Mouse (Mus musculus): Measurements from ENCODE around the gene Slc25a22. TPM values are rescaled to one million over a fixed set of nuclear protein-coding genes. Genes with fewer than 3 reads are reported as not detected.

Gene Slc25a22
- polyA plus RNA-seq, 1 experiment, result 7.2 TPM

DNA sequence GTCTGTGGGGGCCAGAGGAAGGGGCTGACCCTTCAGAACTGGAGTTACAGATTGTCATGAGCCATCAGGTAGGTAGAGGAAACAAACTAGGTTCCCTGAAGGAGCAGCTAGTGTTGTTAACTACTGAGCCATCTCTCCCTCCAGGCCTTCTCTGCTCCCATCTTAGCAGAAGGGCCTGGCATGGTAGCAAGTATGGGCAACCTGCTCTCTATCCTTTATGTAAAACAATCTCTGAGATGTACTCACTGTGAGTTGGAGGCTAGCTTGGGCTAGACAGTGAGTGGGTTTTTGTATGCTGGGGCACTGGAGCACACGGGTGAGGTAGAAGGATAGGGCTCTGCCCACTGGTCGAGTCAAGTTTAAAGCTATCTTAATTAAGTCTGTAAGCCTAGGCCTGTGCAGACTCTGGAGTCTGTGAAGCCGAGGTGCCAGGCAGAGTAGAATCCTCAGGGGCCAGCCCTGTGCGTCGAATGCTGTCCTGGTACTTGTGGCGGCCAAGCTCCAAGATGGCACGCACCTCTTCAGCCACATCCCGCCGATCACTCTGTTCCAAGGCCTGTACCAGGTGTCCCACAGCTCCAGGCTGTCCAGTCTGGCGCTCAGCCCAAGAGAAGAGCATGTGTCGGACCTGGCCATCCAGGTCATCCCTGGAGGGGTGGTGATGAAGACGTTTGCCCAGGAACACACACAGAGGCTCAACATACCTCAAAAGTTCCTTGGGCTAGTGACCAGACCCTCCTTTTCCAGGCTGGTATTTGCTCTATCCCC lies 693 bp upstream of the Slc25a22 start:
- Histone ChIP-seq H3K4me3 (ENCODE audit: control insufficient read depth, low read depth, low read length) (no peak overlapping the region), H3K27ac (ENCODE audit: control insufficient read depth, insufficient read depth, low read depth, low read length) (no peak overlapping the region), H3K27me3 (ENCODE audit: control insufficient read depth, insufficient read depth, low read length) (no peaks in the 10 kb centered on the region), H3K4me1 (ENCODE audit: control insufficient read depth, insufficient read depth, low read length) (peaks cover 5% of the 10 kb centered on the region; the same call in 1 of the 2 replicates), H3K36me3 (ENCODE audit: control insufficient read depth, insufficient read depth, low read length) (no peaks in the 10 kb centered on the region)
- TF ChIP-seq POLR2A (IDR thresholded peaks at IDR 0.05; ENCODE audit: control insufficient read depth, low read depth, low read length) (no peak), CTCF (IDR thresholded peaks at IDR 0.05; ENCODE audit: control insufficient read depth, insufficient read depth, insufficient replicate concordance, low read depth, low read length) (no peak)

DNA sequence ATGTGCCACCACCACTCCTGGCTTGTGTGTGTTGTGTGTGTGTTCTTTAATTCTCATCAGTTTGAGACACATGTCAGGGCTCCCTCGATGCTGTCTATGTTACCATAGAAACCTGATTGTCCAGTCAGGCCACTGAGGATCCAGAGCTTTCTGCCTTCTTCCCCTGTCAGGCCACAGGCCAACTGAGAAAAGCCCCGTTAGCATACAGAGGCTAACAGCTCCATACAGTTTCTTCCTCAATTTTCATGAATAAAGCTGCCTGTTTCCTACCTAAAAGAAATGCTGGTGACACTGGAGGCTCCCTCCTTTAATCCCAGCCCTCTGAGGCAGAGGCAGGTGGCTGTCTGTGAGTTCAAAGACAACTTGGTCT lies 1.2 kb downstream of the Slc25a22 start:
- Histone ChIP-seq H3K36me3 (ENCODE audit: control insufficient read depth, insufficient read depth, low read length) (no peaks in the 10 kb centered on the region), H3K27me3 (ENCODE audit: control insufficient read depth, insufficient read depth, low read length) (no peaks in the 10 kb centered on the region), H3K4me1 (ENCODE audit: control insufficient read depth, insufficient read depth, low read length) (peaks cover 3% of the 10 kb centered on the region; the same call in 1 of the 2 replicates), H3K4me3 (ENCODE audit: control insufficient read depth, low read depth, low read length) (no peak overlapping the region), H3K27ac (ENCODE audit: control insufficient read depth, insufficient read depth, low read depth, low read length) (no peak overlapping the region)
- no peak for TF ChIP-seq CTCF (IDR thresholded peaks at IDR 0.05; ENCODE audit: control insufficient read depth, insufficient read depth, insufficient replicate concordance, low read depth, low read length)
- no peak for TF ChIP-seq POLR2A (IDR thresholded peaks at IDR 0.05; ENCODE audit: control insufficient read depth, low read depth, low read length)

DNA sequence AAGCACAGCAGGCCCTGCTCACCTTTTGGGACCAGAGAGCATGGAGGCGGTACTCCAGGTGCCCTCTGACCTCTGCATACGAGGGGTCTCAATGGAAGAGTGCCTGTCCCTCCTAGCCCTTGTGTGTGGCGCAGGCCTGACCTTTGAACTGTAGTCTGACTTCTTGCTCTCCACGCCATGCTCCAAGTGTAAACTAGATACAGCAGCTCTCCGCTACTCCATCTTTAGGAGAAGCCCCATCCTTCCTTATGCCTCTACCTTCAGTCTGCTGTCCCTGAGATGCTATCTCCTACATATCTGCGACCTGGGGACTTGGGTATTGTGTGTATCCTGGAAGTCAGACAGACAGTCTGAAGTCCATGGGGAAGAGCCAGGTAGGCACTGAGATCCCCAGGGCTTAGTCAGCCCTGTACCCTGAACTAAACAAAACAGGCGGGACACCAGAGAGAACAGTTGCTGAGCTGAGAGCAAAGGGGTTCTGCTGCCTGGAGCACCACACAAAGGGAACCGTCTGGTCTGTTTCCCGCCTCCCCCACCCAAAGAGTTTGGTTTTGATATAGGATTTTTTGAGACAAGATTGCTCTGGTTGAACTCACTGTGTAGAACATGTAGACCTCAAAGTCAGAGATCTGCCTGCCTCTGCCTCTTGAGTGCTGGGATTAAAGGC lies 1.7 kb downstream of the Slc25a22 start:
- no peaks in the 10 kb centered on the region for H3K27me3 ChIP-seq (ENCODE audit: control insufficient read depth, insufficient read depth, low read length)
- peaks cover 3% of the 10 kb centered on the region; the same call in 1 of the 2 replicates for H3K4me1 ChIP-seq (ENCODE audit: control insufficient read depth, insufficient read depth, low read length)
- H3K27ac ChIP-seq (ENCODE audit: control insufficient read depth, insufficient read depth, low read depth, low read length), result no peak overlapping the region
- no peaks in the 10 kb centered on the region for H3K36me3 ChIP-seq (ENCODE audit: control insufficient read depth, insufficient read depth, low read length)
- no peak for TF ChIP-seq POLR2A (IDR thresholded peaks at IDR 0.05; ENCODE audit: control insufficient read depth, low read depth, low read length)
- TF ChIP-seq CTCF (IDR thresholded peaks at IDR 0.05; ENCODE audit: control insufficient read depth, insufficient read depth, insufficient replicate concordance, low read depth, low read length), result no peak
- H3K4me3 ChIP-seq (ENCODE audit: control insufficient read depth, low read depth, low read length), result no peak overlapping the region

DNA sequence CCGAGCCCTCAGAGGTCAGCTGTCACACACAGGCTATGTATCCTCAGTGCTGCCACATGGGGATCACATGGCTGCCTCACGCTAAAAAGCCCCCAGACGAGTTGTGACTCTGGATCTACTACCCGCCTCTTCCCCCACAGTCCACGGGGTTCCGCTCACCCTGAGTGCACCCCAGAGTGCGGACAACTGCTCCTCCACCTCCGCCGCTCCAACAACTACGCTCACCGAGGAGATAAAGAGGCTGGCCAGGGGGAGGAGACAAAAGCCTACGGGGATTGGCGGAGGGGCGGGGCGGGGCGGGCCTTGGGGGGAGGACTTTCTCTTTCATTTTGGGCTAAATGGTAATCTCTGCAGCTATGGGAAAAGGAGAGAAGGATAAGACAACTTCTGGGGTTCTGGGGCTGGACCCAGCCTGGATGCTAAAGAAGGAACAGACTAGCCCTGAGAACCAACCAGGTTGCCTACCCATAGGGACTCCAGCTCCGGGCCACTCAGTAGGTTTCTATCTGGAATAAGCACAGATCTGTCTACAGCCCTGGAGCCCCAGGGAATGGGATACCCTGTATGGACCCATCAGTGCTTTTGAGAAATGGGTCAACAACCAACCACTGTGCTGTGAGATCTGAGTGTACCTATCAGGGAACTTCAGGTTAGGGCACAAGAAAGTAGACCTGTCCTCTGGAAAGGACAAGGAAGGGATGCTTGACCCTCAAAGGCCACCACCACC lies 2.4 kb downstream of the Slc25a22 start:
- Histone ChIP-seq H3K27me3 (ENCODE audit: control insufficient read depth, insufficient read depth, low read length) (no peaks in the 10 kb centered on the region), H3K4me3 (ENCODE audit: control insufficient read depth, low read depth, low read length) (peak overlapping the region; percentile 47), H3K36me3 (ENCODE audit: control insufficient read depth, insufficient read depth, low read length) (no peaks in the 10 kb centered on the region), H3K4me1 (ENCODE audit: control insufficient read depth, insufficient read depth, low read length) (peaks cover 3% of the 10 kb centered on the region; the same call in 1 of the 2 replicates), H3K27ac (ENCODE audit: control insufficient read depth, insufficient read depth, low read depth, low read length) (no peak overlapping the region)
- TF ChIP-seq POLR2A (IDR thresholded peaks at IDR 0.05; ENCODE audit: control insufficient read depth, low read depth, low read length), result 0 out of 2 replicates have a peak, but pooled peaks have one; percentile 26
- TF ChIP-seq CTCF (IDR thresholded peaks at IDR 0.05; ENCODE audit: control insufficient read depth, insufficient read depth, insufficient replicate concordance, low read depth, low read length), result no peak

DNA sequence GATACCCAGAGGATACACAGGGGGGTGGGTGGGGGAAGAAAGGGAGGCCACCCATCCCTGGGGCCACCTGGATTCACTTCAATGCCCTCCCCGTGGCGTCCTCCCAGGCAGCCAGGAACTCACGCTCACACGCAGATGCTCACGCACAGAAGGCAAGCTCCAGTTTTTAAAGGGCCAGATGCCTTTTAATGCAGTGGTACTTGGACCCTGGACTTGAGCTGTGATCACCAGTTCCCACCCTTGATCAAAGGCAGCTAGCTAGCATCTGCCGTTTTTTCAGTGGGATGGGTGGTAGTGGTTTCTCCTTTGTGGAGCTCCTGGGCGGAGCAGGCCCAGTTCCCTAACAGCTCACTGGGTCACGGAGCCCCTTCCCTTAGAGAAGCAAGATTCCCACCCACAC lies 3.2 kb downstream of the Slc25a22 start:
- Histone ChIP-seq H3K27me3 (ENCODE audit: control insufficient read depth, insufficient read depth, low read length) (no peaks in the 10 kb centered on the region), H3K36me3 (ENCODE audit: control insufficient read depth, insufficient read depth, low read length) (no peaks in the 10 kb centered on the region), H3K27ac (ENCODE audit: control insufficient read depth, insufficient read depth, low read depth, low read length) (no peak overlapping the region), H3K4me3 (ENCODE audit: control insufficient read depth, low read depth, low read length) (0 out of 2 replicates have a peak overlapping the region, but pooled peaks have one; percentile 47), H3K4me1 (ENCODE audit: control insufficient read depth, insufficient read depth, low read length) (peaks cover 3% of the 10 kb centered on the region; the same call in 1 of the 2 replicates)
- TF ChIP-seq CTCF (IDR thresholded peaks at IDR 0.05; ENCODE audit: control insufficient read depth, insufficient read depth, insufficient replicate concordance, low read depth, low read length) (no peak), POLR2A (IDR thresholded peaks at IDR 0.05; ENCODE audit: control insufficient read depth, low read depth, low read length) (no peak)

DNA sequence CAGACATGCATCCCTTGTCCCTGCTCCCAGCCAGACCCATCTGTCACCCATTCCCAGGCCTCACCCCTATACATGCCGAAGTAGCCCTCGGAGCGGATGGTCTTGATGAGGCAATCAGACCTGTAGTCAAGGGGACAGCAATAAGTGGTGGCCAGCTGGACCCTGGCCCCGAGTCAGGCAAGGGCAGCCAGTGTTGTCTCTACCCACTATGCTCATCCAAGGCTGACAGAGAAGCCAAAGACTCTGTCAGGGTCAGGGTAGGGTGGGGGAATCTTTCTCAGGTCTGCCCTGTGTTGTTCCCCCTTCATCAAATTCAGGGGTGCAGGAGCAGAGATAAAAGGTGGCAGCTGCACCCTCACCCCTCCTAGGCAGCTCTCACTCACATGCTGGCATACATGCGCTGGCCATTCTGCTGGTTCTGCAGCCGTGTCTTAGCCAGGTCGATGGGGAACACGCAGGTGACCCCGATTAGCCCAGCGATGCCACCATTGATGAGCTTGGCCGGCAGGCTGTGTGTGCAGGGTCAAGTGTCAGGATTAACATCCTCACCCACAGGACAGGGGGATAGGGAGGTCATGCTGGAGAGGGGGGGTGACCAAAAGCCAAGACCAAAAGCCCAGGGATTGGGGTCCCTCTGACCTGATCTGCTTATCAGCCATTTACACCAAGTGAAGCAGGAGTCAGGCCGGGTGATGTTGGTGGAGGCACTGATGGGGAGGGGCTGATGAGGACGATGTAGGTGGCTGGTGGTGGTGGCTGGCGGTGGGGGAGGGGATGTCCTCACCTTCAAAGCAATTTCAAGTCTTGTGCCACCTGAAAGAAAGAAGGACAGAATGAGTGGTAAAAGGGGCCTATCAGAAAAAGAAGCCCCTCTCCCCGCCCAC lies 3.9 kb downstream of the Slc25a22 start:
- H3K4me1 ChIP-seq (ENCODE audit: control insufficient read depth, insufficient read depth, low read length), result peaks cover 8% of the 10 kb centered on the region
- H3K36me3 ChIP-seq (ENCODE audit: control insufficient read depth, insufficient read depth, low read length), result no peaks in the 10 kb centered on the region
- H3K4me3 ChIP-seq (ENCODE audit: control insufficient read depth, low read depth, low read length), result no peak overlapping the region
- TF ChIP-seq POLR2A (IDR thresholded peaks at IDR 0.05; ENCODE audit: control insufficient read depth, low read depth, low read length) (0 out of 2 replicates have a peak, but pooled peaks have one; percentile 15), CTCF (IDR thresholded peaks at IDR 0.05; ENCODE audit: control insufficient read depth, insufficient read depth, insufficient replicate concordance, low read depth, low read length) (no peak)
- H3K27ac ChIP-seq (ENCODE audit: control insufficient read depth, insufficient read depth, low read depth, low read length), result no peak overlapping the region
- no peaks in the 10 kb centered on the region for H3K27me3 ChIP-seq (ENCODE audit: control insufficient read depth, insufficient read depth, low read length)

All from testis, adult 2 months (tissue).